Mouse (Mus musculus) cerebellum, postnatal 4 days (tissue): ENCODE measurements around the gene Olfr141.

Experiments
- DNase-seq, 2 experiments: peaks; one replicate each; pipeline ENCODE4 v3.0.0; 2022; ENCODE audit warnings: low spot score in 2 of 2, mixed read lengths in 1 of 2

Gene Olfr141

GRCm38 (mm10) chr2:86809918-86810317, at the start of gene Olfr141:
TSS of gene Olfr141 (minus strand) at chr2:86810018.
- no peak for DNase-seq

- DNase-seq, result no peak
Measured at GRCm38 (mm10) chr2:86851596-86851995, 41.8 kb upstream of the Olfr141 start, which contains the start of gene Olfr1095. TSS of gene Olfr1095 (minus strand) at chr2:86851696.

GRCm38 (mm10) chr2:86824363-86824762, 14.5 kb upstream of the Olfr141 start, which contains the start of gene Olfr1094:
TSS of gene Olfr1094 (plus strand) at chr2:86824663.
- DNase-seq, result no peak

- DNase-seq, result no peak
Measured at GRCm38 (mm10) chr2:86782179-86782578, 27.6 kb downstream of the Olfr141 start, which contains the start of gene Olfr1093. TSS of gene Olfr1093 (plus strand) at chr2:86782479.

- DNase-seq, result no peak
Measured at GRCm38 (mm10) chr2:86761050-86761449, 48.8 kb downstream of the Olfr141 start.

GRCm38 (mm10) chr2:86758893-86759292, 50.9 kb downstream of the Olfr141 start, which contains the start of gene Olfr1090:
TSS of gene Olfr1090 (minus strand) at chr2:86758993.
- DNase-seq, result no peak
